Mouse (Mus musculus) thymus, postnatal 10 days (tissue): ENCODE data around the gene Mbd3l2.
"Not testable (repeated sequence)": the region's sequence is repeated elsewhere in the genome, so short reads cannot be mapped to it uniquely, and the experiment has no call there.

Experiments used
- DNase-seq, 2 experiments: peaks; one replicate each; pipeline ENCODE4 v3.0.0; 2021; ENCODE audit warnings: low spot score in 2 of 2

The Mbd3l2 gene

GRCm38 (mm10) chr9:18430354-18430753 lies at the start of gene Mbd3l2:
TSS of gene Mbd3l2 (plus strand) at chr9:18430654.
- no peak for DNase-seq

DNA sequence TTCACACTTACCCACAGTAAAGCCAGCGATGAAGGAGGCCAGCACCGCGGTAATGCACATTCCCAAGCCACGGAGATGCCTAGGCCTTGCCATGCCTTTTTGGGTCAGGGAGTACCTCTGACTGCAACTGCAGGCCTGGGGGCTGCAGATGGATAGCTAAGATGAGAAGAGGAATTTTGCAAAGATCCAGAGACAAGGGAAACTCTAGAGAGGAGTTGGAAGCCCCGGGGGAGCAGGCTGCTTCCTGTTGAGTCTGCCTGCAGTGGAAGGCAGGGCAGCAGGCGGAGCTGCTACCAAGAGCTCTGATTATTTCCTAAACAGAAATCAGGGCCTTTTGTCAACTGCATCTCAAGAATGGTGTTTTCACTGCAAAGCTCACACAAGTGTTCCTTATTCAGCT lies 44.7 kb upstream of the Mbd3l2 start:
- DNase-seq, result no peak

DNA sequence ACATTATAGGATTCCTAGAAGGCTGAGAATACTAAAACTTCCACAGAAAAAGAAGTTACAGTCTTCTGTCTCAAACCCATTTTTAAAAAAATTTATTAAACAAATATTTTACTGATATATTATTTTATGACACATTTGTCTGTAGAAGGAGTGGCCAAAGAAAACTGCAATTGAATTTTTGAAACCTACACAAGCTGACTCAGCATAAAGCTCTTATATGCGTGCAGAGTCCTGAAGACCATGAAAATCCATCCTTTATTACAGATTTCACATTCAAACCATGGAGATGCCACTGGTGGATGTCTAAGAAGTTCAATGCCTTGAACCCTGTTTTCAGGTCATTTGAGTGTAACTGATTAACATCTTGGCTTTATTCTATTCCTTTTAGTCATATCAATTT lies 30.8 kb upstream of the Mbd3l2 start:
- DNase-seq, result no peak

- not testable (repeated sequence) for DNase-seq
Measured at GRCm38 (mm10) chr9:18402895-18403294, 27.6 kb upstream of the Mbd3l2 start, which contains the start of gene Naalad2. TSS of gene Naalad2 (minus strand) at chr9:18402995.

- no peak for DNase-seq
Measured at GRCm38 (mm10) chr9:18404118-18404517, 26.3 kb upstream of the Mbd3l2 start, which contains the start of gene Ubtfl1. TSS of gene Ubtfl1 (plus strand) at chr9:18404418.

DNA sequence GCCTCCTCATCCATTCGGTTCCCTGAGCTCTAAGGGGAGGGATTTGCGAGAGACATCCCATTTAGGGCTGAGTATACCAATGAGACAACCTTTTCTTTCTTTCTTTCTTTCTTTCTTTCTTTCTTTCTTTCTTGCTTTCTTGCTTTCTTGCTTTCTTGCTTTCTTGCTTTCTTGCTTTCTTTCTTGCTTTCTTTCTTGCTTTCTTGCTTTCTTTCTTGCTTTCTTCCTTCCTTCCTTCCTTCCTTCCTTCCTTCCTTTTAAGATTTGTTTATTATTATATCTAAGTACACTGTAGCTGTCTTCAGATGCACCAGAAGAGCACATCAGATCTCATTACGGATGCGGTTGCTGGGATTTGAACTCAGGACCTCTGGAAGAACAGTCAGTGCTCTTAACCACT lies 18.1 kb upstream of the Mbd3l2 start:
- not testable (repeated sequence) for DNase-seq

DNA sequence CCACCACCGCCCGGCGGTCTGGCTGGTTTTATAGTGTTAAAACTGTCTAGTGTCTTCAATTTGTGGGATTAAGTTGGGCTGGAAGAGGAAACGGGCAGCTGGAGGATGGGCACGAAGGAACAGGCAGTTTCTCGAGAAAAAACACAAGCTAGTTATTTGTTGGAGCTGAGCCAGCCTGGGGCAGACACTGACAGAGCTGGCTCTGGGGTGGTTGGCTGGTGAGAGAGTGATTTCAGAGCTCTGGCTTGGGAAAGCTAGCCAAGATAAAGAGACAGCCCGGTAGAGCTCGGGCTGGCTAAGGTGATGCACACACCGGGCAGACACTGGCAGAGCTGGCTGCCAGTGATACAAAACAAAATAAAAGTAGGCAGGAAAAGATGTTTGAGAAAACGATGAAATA lies 1.2 kb downstream of the Mbd3l2 start:
- DNase-seq, result no peak

DNA sequence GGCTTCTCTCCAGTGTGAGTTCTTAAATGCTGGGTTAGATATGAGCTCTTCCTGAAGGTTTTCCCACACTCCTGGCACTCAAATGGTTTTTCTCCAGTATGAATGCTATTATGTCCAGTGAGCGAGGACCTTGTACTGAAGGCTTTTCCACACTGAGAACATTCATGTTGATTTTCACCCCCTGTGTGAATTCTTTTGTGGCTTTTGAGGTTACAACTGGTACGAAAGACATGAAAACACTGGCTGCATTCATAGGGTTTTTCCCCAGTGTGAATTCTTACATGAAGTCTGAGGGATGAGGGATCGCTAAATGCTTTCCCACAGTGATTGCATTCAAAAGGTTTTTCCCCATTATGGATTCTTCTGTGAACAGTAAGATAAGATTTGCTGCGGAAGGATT lies 26.1 kb downstream of the Mbd3l2 start:
- DNase-seq, result no peak

DNA sequence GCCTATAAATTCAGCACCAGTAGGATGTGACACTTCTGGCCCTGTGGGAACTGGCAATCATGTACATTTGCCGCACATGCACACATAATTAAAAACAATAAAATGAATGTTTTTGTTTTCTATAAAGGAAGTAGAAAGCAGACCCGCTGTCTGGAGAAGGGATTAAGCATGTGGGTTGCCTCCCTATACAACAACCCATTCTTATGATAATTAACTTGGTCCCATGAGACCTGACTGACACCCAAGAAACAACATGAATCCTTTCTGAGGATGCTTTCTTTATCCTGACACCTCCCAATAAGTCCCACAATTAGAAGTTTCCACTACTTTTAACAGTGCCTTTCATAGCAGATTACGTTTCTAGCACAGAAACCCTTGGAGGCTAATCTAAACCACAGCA lies 36.9 kb downstream of the Mbd3l2 start:
- no peak for DNase-seq

- DNase-seq, result no peak
Measured at GRCm38 (mm10) chr9:18468005-18468404, 37.6 kb downstream of the Mbd3l2 start.

GRCm38 (mm10) chr9:18473324-18474128 lies 43.1 kb downstream of the Mbd3l2 start:
- DNase-seq, result peak; percentile 66 to 76

DNA sequence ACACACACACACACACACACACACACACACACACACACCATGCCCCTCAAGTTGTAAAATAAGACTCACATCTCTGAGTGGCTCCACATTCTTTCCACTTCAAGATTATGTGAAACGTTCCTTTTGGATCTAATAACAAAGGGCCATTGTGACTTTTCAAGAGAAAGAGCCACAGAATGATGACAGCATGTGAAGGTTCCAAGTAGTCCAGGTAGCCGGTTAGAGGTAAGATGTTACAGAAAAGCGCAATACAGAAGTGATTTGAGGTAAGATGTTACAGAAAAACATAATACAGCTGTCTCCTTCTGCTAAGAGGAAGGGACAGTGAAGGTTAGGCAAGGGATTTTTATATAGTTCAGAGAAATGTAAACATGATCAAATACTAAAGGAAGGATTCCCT lies 47.7 kb downstream of the Mbd3l2 start, which contains the start of the genes Zfp558 and Mbd3l1:
Gene Zfp558, minus strand, starts transcription at position 101 of the 400 bp plus-strand sequence.
Gene Mbd3l1, plus strand, starts transcription at position 192 of the 400 bp plus-strand sequence.
- no peak for DNase-seq
